ENCODE assay signal across 7 mouse cellular contexts in genomic region chr3:96264404-96264949, GRCm38 (mm10). TPM values are rescaled to one million over a fixed set of nuclear protein-coding genes. Genes with fewer than 3 reads are reported as not detected.
A peak's percentile ranks its signal among the peaks of the same experiment; 100 is the strongest.
DNase-seq lines count a peak whose midpoint lies in the region; ATAC-seq and TF ChIP-seq lines count a peak whose summit lies in the region.

No protein-coding gene starts in this region.

- no peak for ATAC-seq in embryonic facial prominence, embryonic 15.5 days (ENCODE audit: insufficient number of reproducible peaks, low FRiP score, low TSS enrichment, low read depth)
- ATAC-seq in intestine, embryonic 16.5 days, result no peak

- 0 out of 2 replicates have a peak overlapping the region, but pooled peaks have one; percentile 50 for H3K9ac ChIP-seq in embryonic facial prominence, embryonic 15.5 days
- H3K9ac ChIP-seq in intestine, embryonic 16.5 days (ENCODE audit: low read depth, low read length), result peak overlapping the region; percentile 79

- 62% methylated on average over 7 of the region's 7 CpGs for WGBS in lung, adult 2 months
- WGBS in embryonic facial prominence, embryonic 15.5 days, result 72% methylated on average over 7 of the region's 7 CpGs
- 73% methylated on average over 7 of the region's 7 CpGs for WGBS in intestine, embryonic 16.5 days
- WGBS in small intestine, adult 2 months, result 55% methylated on average over 7 of the region's 7 CpGs

- peak overlapping the region; percentile 99 for H3K27ac ChIP-seq in embryonic facial prominence, embryonic 15.5 days (replicated peaks)
- H3K27ac ChIP-seq in intestine, embryonic 16.5 days (ENCODE audit: low read length), result peak overlapping the region; percentile 97
- H3K27ac ChIP-seq in small intestine, adult 2 months (ENCODE audit: insufficient read depth, low read depth, low read length), result peak overlapping the region; percentile 97; the same call in 1 of the 2 replicates

- no peaks in the 10 kb centered on the region for H3K9me3 ChIP-seq in embryonic facial prominence, embryonic 15.5 days (replicated peaks)
- no peaks in the 10 kb centered on the region for H3K9me3 ChIP-seq in intestine, embryonic 16.5 days (ENCODE audit: control insufficient read depth, low read length)

- no peaks in the 10 kb centered on the region for H3K27me3 ChIP-seq in embryonic facial prominence, embryonic 15.5 days
- H3K27me3 ChIP-seq in intestine, embryonic 16.5 days (replicated peaks; ENCODE audit: control insufficient read depth, insufficient read depth, low read length), result no peaks in the 10 kb centered on the region
- H3K27me3 ChIP-seq in small intestine, adult 2 months (ENCODE audit: control insufficient read depth, insufficient read depth, low read length), result no peaks in the 10 kb centered on the region

- H3K4me1 ChIP-seq in lung, adult 2 months (ENCODE audit: control insufficient read depth, insufficient read depth, low read length), result peaks cover 17% of the 10 kb centered on the region
- H3K4me1 ChIP-seq in embryonic facial prominence, embryonic 15.5 days, result peaks cover 28% of the 10 kb centered on the region
- peaks cover 17% of the 10 kb centered on the region; the same call in 1 of the 2 replicates for H3K4me1 ChIP-seq in intestine, embryonic 16.5 days (ENCODE audit: control insufficient read depth, insufficient read depth, low read length)
- peaks cover 6% of the 10 kb centered on the region; the same call in 1 of the 2 replicates for H3K4me1 ChIP-seq in small intestine, adult 2 months (ENCODE audit: control insufficient read depth, insufficient read depth, insufficient read length, low read length)

- H3K36me3 ChIP-seq in embryonic facial prominence, embryonic 15.5 days, result no peaks in the 10 kb centered on the region
- H3K36me3 ChIP-seq in intestine, embryonic 16.5 days (ENCODE audit: control insufficient read depth, insufficient read depth, low read length), result no peaks in the 10 kb centered on the region
- H3K36me3 ChIP-seq in small intestine, adult 2 months (ENCODE audit: control insufficient read depth, insufficient read depth, low read length), result no peaks in the 10 kb centered on the region

- peak overlapping the region; percentile 65 for H3K4me2 ChIP-seq in embryonic facial prominence, embryonic 15.5 days (replicated peaks)
- H3K4me2 ChIP-seq in intestine, embryonic 16.5 days (ENCODE audit: low read depth, low read length), result peak overlapping the region; percentile 55

- no peak for TF ChIP-seq POLR2A in lung, adult 2 months (IDR thresholded peaks at IDR 0.05; ENCODE audit: borderline replicate concordance, extremely low read depth, low read depth, low read length)
- no peak for TF ChIP-seq POLR2A in small intestine, adult 2 months (IDR thresholded peaks at IDR 0.05; ENCODE audit: low read depth, low read length)

- DNase-seq in lung, postnatal 10 days, result peak; percentile 26
- DNase-seq in lung, adult 2 months, result no peak
- DNase-seq in urinary bladder, postnatal 10 days (ENCODE audit: low spot score), result no peak
- no peak for DNase-seq in ovary, adult 18-20 months (ENCODE audit: low spot score)

- no peak overlapping the region for H3K4me3 ChIP-seq in lung, adult 2 months (replicated peaks; ENCODE audit: extremely low read depth, low read depth, low read length)
- H3K4me3 ChIP-seq in embryonic facial prominence, embryonic 15.5 days (replicated peaks), result peak overlapping the region; percentile 68
- peak overlapping the region; percentile 64; the same call in 1 of the 2 replicates for H3K4me3 ChIP-seq in intestine, embryonic 16.5 days (ENCODE audit: low read length)
- no peak overlapping the region for H3K4me3 ChIP-seq in small intestine, adult 2 months (ENCODE audit: low read depth, low read length)

- TF ChIP-seq CTCF in lung, adult 2 months (IDR thresholded peaks at IDR 0.05; ENCODE audit: insufficient read depth, low read length), result no peak
- TF ChIP-seq CTCF in small intestine, adult 2 months (IDR thresholded peaks at IDR 0.05; ENCODE audit: extremely low read depth, insufficient read length, insufficient replicate concordance, low read depth, low read length), result no peak

RNA-seq across cellular contexts. Expression of gene Hist2h4, which starts 1.4 kb away (rescaled TPM):
- 5.1 and 5.6 TPM in 2 replicates for polyA plus RNA-seq in lung, adult 2 months (2012; rRNA removed)
- polyA plus RNA-seq in embryonic facial prominence, embryonic 15.5 days (2015; fragmentation: Nextera tagmentation; extraction: Ambion mirVana), result 8.7 and 11.5 TPM in 2 replicates
- polyA plus RNA-seq in intestine, embryonic 16.5 days (2015; fragmentation: Nextera tagmentation; extraction: Ambion mirVana), result 5.3 and 5.8 TPM in 2 replicates
- 4.2 and 6.3 TPM in 2 replicates for polyA plus RNA-seq in small intestine, adult 2 months (2012; rRNA removed)

RNA-seq across cellular contexts. Expression of gene Hist2h3b, which starts 4.0 kb away (rescaled TPM):
- polyA plus RNA-seq in lung, adult 2 months (2012; rRNA removed), result 33.2 and 40.7 TPM in 2 replicates
- 36.0 and 51.5 TPM in 2 replicates for polyA plus RNA-seq in embryonic facial prominence, embryonic 15.5 days (2015; fragmentation: Nextera tagmentation; extraction: Ambion mirVana)
- 21.2 and 30.8 TPM in 2 replicates for polyA plus RNA-seq in intestine, embryonic 16.5 days (2015; fragmentation: Nextera tagmentation; extraction: Ambion mirVana)
- polyA plus RNA-seq in small intestine, adult 2 months (2012; rRNA removed), result 77.4 and 102 TPM in 2 replicates

RNA-seq across cellular contexts. Expression of gene Hist2h2bb, which starts 5.1 kb away (rescaled TPM):
- 1.1 and 1.8 TPM in 2 replicates for polyA plus RNA-seq in lung, adult 2 months (2012; rRNA removed)
- 7.0 and 8.6 TPM in 2 replicates for polyA plus RNA-seq in embryonic facial prominence, embryonic 15.5 days (2015; fragmentation: Nextera tagmentation; extraction: Ambion mirVana)
- polyA plus RNA-seq in intestine, embryonic 16.5 days (2015; fragmentation: Nextera tagmentation; extraction: Ambion mirVana), result 5.3 and 6.2 TPM in 2 replicates
- polyA plus RNA-seq in small intestine, adult 2 months (2012; rRNA removed), result 8.4 and 8.7 TPM in 2 replicates

RNA-seq across cellular contexts. Expression of gene Hist2h3c1, which starts 18.0 kb away (rescaled TPM):
- not detected in 2 replicates for polyA plus RNA-seq in lung, adult 2 months (2012; rRNA removed)
- 1.6 TPM in 1 of 2 replicates, not detected in the other for polyA plus RNA-seq in embryonic facial prominence, embryonic 15.5 days (2015; fragmentation: Nextera tagmentation; extraction: Ambion mirVana)
- 1.3 and 1.8 TPM in 2 replicates for polyA plus RNA-seq in intestine, embryonic 16.5 days (2015; fragmentation: Nextera tagmentation; extraction: Ambion mirVana)
- not detected in 2 replicates for polyA plus RNA-seq in small intestine, adult 2 months (2012; rRNA removed)

RNA-seq across cellular contexts. Expression of gene Hist2h2aa1, which starts 19.2 kb away (rescaled TPM):
- polyA plus RNA-seq in lung, adult 2 months (2012; rRNA removed), result 203 and 266 TPM in 2 replicates
- 25.9 and 30.4 TPM in 2 replicates for polyA plus RNA-seq in embryonic facial prominence, embryonic 15.5 days (2015; fragmentation: Nextera tagmentation; extraction: Ambion mirVana)
- 13.7 and 14.1 TPM in 2 replicates for polyA plus RNA-seq in intestine, embryonic 16.5 days (2015; fragmentation: Nextera tagmentation; extraction: Ambion mirVana)
- polyA plus RNA-seq in small intestine, adult 2 months (2012; rRNA removed), result 485 and 622 TPM in 2 replicates

Comparison
In these comparisons a context has a peak if more than half of its experiments do, and no peak if none do; other contexts are left out.
1. H3K4me3 ChIP-seq: peak in embryonic facial prominence, embryonic 15.5 days (single experiment) and intestine, embryonic 16.5 days (single experiment); none in lung, adult 2 months (single experiment) and small intestine, adult 2 months (single experiment).
2. Peak in every context shown above with its lines, with median percentiles within 50 percentile points of each other: H3K27ac ChIP-seq.